Mouse (Mus musculus): ENCODE measurements around the gene AW822073.
"Not testable (repeated sequence)": the region's sequence is repeated elsewhere in the genome, so short reads cannot be mapped to it uniquely, and the experiment has no call there.

AW822073 gene

DNA sequence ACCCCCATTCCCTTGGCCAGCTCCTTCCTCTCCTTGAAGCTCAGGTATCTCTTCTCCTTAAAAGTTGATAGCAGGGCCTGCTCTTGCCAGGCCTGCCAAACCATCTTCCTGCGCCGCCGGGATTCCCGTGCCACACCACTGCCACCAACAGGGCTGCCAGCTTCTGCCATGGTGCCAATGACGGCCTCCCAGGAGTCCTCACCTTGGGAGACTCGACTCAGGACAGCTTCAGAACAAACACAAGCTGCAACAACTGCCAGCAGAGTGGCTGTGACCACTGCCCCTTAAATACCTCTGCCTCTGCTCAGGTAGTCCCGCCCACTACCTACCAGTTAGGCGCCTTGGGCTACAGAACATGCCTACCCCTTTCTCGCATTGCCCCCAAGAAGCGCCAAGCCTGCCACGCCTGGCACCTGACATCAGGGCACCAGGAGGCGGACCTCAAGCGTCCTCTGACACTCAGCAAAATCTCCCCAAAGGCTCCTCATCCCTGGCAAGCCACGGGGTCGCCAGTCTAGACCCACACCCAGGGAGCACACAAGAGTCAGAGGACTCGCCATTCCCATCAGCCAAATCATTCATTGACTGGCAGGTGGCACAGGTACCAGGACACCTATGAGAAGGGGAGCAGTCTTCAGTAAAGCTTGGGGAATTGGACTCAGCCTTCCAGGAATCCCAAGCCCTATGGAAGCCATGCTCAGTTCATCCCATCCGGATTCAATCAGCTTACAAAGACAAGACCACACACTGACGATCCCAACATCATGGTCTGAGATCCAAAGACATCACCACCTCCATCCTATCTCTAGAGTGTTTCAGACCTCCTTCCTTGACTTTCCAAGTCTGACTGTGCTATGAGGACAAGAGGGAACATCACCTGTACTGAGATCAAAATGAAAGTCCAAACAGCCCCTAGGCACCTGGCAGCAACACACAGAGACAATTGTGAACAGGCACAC is at the start of gene AW822073:
Gene AW822073 (minus strand): TSS at position 104 of the 959 bp plus-strand sequence.
- peak in 1 of 2 experiments; percentile 53 for DNase-seq (ENCODE audit: low spot score in 2 of 2)

DNA sequence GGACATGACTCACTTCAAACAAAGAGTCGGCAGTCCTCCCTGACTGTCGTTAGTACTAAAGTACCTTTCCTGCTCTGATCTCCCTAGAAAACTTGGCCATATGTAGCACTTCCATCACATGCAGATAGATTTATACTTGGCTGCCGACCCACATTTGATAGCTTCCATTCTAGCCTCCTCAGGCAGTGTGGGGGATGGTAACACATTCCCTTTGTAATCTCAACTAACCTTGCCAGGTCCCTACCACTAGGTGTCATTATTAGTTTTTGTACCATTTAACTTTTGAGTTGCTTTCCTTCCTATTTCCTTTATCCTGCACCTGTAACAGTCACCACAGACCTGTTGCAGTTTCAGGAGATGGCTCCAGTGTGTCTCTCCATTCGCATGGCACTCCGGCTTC is 33.7 kb upstream of the AW822073 start:
- no peak for DNase-seq (ENCODE audit: low spot score in 2 of 2)

DNA sequence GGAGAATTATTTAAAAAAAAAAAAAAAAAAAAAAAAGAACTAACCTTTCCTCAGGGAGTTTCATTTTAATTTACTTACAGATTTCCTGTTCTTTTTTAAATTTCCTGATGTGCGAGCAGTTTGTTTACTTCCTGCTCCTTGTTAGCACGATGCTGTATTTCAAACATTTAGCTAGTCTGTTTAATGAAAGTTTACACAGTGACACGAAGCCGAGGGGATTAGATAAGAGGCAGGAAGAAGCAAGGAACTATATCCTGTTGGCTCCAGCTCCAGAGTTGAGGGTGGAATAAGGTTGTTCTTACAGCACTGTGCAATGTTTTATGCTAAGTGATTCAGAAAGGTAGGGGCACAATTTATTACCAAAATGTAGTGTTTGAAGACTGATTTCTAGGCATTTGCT is 31.2 kb upstream of the AW822073 start:
- no peak for DNase-seq (ENCODE audit: low spot score in 2 of 2)

- DNase-seq (ENCODE audit: low spot score in 2 of 2), result peak; percentile 87 to 94
Observed at GRCm38 (mm10) chr10:58255213-58255892, 30.6 kb upstream of the AW822073 start, which contains the start of gene Gcc2. Gene Gcc2 (plus strand): TSS chr10:58255497.

DNA sequence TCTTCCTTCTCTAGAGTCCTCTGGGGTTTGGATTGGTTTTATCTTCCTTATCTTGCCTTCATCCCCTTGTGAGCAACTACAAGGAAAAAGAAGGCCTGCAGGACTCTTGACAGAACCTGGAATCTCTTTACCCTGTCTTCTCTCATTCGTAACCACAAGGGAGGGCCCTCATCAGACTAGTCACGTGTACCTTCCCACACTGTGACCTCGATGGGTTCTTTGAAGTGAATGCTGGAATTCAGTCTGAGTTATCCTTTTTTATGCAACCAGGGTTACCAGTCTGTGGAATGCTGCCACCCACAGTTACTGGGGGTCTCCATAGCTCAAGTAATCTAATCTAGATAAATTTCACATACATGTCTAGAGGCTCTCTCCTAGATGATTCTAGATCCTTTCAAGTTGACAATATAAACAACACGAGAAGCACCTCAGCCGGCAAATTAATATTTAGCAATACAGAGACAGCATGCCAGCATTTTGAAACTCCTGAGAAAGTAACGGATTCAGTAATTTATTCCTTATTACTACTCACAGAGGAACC is 30.0 kb upstream of the AW822073 start:
- no peak for DNase-seq (ENCODE audit: low spot score in 2 of 2)

DNA sequence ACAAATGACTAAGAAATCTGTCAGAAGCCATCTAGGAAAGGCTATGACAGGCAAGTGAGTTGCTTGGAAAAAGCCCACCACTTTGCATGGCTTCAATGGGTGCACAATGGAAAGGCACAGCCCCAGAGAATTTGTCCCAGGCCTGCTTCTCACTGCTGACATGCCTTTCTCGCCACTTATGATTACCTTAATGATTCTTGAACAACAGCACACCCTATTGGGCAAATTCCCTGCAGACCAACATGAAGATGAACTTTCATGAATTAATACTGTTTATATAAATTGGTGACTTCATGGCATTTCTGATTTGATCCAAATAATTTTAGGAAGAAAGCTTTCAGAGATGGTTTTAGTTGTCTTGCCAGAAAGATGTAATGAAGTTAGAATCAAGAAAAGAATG is 24.8 kb upstream of the AW822073 start:
- no peak for DNase-seq (ENCODE audit: low spot score in 2 of 2)

GRCm38 (mm10) chr10:58238984-58239740 is 14.4 kb upstream of the AW822073 start:
- DNase-seq (ENCODE audit: low spot score in 2 of 2), result peak; percentile 61 to 67

DNA sequence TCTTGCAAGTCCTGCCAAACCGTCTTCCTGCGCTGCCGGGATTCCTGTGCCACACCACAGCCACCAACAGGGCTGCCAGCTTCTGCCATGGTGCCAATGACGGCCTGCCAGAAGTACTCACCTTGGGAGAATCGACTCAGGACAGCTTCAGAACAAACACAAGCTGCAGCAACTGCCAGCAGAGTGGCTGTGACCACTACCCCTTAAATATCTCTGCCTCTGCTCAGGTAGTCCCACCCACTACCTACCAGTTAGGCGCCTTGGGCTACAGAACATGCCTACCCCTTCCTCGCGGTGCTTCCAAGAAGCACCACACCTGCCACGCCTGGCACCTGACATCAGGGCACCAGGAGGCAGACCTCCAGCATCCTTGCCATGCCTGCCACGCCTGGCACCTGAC is 11.9 kb upstream of the AW822073 start, which contains the start of gene Gm4981:
Gene Gm4981 (minus strand): TSS at position 89 of the 400 bp plus-strand sequence.
- no peak for DNase-seq (ENCODE audit: low spot score in 2 of 2)

DNA sequence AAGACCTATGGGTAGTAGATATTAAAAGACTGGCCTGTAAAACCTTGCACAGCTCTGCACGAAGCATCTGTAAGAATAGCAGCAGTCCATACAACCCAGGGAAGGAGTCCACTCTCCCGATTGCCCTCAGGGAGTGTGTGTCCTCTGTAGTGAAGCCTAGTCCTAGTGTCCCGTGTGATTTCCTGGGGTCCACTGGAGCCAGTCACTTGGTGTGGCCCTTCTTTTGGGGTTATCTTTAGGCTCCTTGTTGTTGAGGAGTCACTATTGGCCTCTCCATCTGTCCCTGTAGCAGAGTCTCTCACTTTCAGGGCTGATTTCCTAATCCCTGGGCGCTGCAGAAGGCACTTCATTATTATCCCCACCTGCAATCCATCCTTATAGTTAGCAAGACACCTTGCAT is 10.3 kb upstream of the AW822073 start:
- not testable (repeated sequence) for DNase-seq (ENCODE audit: low spot score in 2 of 2)

GRCm38 (mm10) chr10:58233740-58234121 is 9.0 kb upstream of the AW822073 start:
- DNase-seq (ENCODE audit: low spot score in 2 of 2), result not testable (repeated sequence)

GRCm38 (mm10) chr10:58233054-58233739 is 8.5 kb upstream of the AW822073 start:
- DNase-seq (ENCODE audit: low spot score in 2 of 2), result not testable (repeated sequence)

DNA sequence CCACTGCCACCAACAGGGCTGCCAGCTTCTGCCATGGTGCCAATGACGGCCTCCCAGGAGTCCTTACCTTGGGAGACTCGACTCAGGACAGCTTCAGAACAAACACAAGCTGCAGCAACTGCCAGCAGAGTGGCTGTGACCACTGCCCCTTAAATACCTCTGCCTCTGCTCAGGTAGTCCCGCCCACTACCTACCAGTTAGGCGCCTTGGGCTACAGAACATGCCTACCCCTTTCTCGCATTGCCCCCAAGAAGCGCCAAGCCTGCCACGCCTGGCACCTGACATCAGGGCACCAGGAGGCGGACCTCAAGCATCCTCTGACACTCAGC is 7.9 kb upstream of the AW822073 start, which contains the start of gene Duxf3:
Gene Duxf3 (minus strand): TSS at position 35 of the 329 bp plus-strand sequence.
- not testable (repeated sequence) for DNase-seq (ENCODE audit: low spot score in 2 of 2)

GRCm38 (mm10) chr10:58231779-58232640 is 7.3 kb upstream of the AW822073 start:
- DNase-seq (ENCODE audit: low spot score in 2 of 2), result peak; percentile 78 to 82

GRCm38 (mm10) chr10:58231088-58231487 is 6.4 kb upstream of the AW822073 start:
- peak in 1 of 2 experiments; percentile 46 for DNase-seq (ENCODE audit: low spot score in 2 of 2)

DNA sequence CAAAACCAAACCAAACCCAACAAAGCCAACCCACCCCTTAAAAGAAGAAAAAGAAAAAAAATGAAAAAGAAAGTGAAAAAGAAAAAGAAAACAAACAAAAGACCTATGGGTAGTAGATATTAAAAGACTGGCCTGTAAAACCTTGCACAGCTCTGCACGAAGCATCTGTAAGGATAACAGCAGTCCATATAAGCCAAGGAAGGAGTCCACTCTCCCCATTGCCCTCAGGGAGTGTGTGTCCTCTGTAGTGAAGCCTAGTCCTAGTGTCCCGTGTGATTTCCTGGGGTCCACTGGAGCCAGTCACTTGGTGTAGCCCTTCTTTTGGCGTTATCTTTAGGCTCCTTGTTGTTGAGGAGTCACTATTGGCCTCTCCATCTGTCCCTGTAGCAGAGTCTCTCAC is 5.3 kb upstream of the AW822073 start:
- DNase-seq (ENCODE audit: low spot score in 2 of 2), result not testable (repeated sequence)

- not testable (repeated sequence) for DNase-seq (ENCODE audit: low spot score in 2 of 2)
Observed at GRCm38 (mm10) chr10:58227798-58228197, 3.1 kb upstream of the AW822073 start.

DNA sequence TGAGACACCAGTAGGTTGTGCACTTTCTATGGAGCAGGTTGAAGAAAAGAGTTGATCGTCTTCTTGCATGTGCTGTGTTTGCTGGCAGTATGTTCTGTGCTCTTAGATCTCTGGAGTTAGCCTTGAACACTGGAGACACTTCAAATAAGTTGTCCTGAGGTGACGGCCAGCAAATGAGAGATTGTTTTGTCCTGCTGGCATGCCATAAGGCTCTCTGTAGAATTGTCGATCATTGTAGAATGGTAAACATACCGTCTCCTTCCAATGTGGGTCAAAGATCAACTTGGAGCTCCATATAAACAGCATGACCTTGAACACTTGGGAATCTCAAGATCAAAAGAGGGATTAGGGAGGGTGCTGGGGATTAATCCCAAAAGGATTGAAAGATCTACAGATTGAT is 1.6 kb upstream of the AW822073 start:
- DNase-seq (ENCODE audit: low spot score in 2 of 2), result not testable (repeated sequence)

GRCm38 (mm10) chr10:58223972-58224805 is 541 bp downstream of the AW822073 start:
- DNase-seq (ENCODE audit: low spot score in 2 of 2), result peak in 1 of 2 experiments; percentile 73

DNA sequence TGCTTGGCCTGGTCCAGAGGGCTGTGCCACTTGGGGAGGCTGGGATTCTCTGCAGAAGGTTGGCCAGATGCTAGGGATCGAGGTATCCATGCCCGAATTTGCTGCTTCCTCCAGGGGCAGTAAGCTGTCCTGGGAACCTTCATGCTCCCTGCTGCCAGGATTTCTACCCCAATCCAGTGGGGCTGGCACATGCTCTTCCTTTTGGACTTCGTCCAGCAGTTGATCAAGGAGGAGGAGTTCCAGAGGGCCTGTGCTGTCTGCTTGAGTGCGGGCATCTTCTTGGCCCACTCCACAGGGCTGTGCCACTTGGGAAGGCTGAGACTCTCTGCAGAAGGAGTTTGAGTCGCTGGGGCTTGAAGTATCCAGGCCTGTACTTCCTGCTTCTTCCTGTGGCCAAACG is 1.6 kb downstream of the AW822073 start:
- DNase-seq (ENCODE audit: low spot score in 2 of 2), result not testable (repeated sequence)
